Mouse (Mus musculus): ENCODE measurements around the gene Tmem178. TPM values are rescaled to one million over a fixed set of nuclear protein-coding genes. Genes with fewer than 3 reads are reported as not detected.

Gene Tmem178
- 1 to 10 TPM; 4.4 to 4.9 TPM for total RNA-seq (2021)
- long read RNA-seq, experiment 1, transcript Tmem178-201 (4 exons, 1,696 nt): major isoform, 15 of 15 reads
- long read RNA-seq, experiment 1, partial matches to known transcripts: 0 of 15 reads
- long read RNA-seq, experiment 1, other reads (novel, unspliced or antisense): 0 of 15 reads
- long read RNA-seq, experiment 2, partial matches to known transcripts: 0 of 3 reads
- long read RNA-seq, experiment 2, other reads (novel, unspliced or antisense): 0 of 3 reads

GRCm38 (mm10) chr17:80944530-80945198 lies at the start of gene Tmem178:
Tmem178 (plus strand) TSS chr17:80944632.
- DNase-seq: peak; percentile 30

GRCm38 (mm10) chr17:80896481-80896880 lies 48.0 kb upstream of the Tmem178 start:
- DNase-seq: no peak

GRCm38 (mm10) chr17:80897709-80898440 lies 46.6 kb upstream of the Tmem178 start:
- peak; percentile 30 for DNase-seq

- DNase-seq: peak; percentile 78
Observed at GRCm38 (mm10) chr17:80899513-80900199, 44.8 kb upstream of the Tmem178 start.

- no peak for DNase-seq
Observed at GRCm38 (mm10) chr17:80900200-80900520, 44.3 kb upstream of the Tmem178 start.

GRCm38 (mm10) chr17:80901885-80902284 lies 42.5 kb upstream of the Tmem178 start:
- no peak for DNase-seq

GRCm38 (mm10) chr17:80903121-80903875 lies 41.1 kb upstream of the Tmem178 start:
- DNase-seq: no peak

GRCm38 (mm10) chr17:80904061-80904460 lies 40.4 kb upstream of the Tmem178 start:
- peak; percentile 16 for DNase-seq

GRCm38 (mm10) chr17:80915666-80916065 lies 28.8 kb upstream of the Tmem178 start:
- DNase-seq: no peak

GRCm38 (mm10) chr17:80919261-80919660 lies 25.2 kb upstream of the Tmem178 start:
- no peak for DNase-seq

GRCm38 (mm10) chr17:80921286-80922134 lies 22.9 kb upstream of the Tmem178 start:
- DNase-seq: peak; percentile 30

- DNase-seq: no peak
Observed at GRCm38 (mm10) chr17:80925554-80925953, 18.9 kb upstream of the Tmem178 start.

GRCm38 (mm10) chr17:80927151-80927550 lies 17.3 kb upstream of the Tmem178 start:
- DNase-seq: no peak

GRCm38 (mm10) chr17:80932716-80933115 lies 11.7 kb upstream of the Tmem178 start:
- no peak for DNase-seq

- DNase-seq: peak; percentile 43
Observed at GRCm38 (mm10) chr17:80933401-80934029, 10.9 kb upstream of the Tmem178 start.

GRCm38 (mm10) chr17:80935807-80936519 lies 8.5 kb upstream of the Tmem178 start:
- DNase-seq: no peak

- no peak for DNase-seq
Observed at GRCm38 (mm10) chr17:80936521-80936920, 7.9 kb upstream of the Tmem178 start.

GRCm38 (mm10) chr17:80939833-80940232 lies 4.6 kb upstream of the Tmem178 start:
- DNase-seq: no peak

- DNase-seq: no peak
Observed at GRCm38 (mm10) chr17:80941857-80942256, 2.6 kb upstream of the Tmem178 start.
